Mouse (Mus musculus): ENCODE data around the gene Syf2. TPM values are rescaled to one million over a fixed set of nuclear protein-coding genes. Genes with fewer than 3 reads are reported as not detected.

Syf2 gene
- polyA plus RNA-seq, 1 experiment from 2014 or later, result 59.6 TPM

- Histone ChIP-seq H3K36me3 (ENCODE audit: insufficient read depth) (peaks cover 48% of the 10 kb centered on the region), H3K27ac (ENCODE audit: low read depth) (peak overlapping the region; percentile 19; the same call in 1 of the 2 replicates), H3K4me1 (ENCODE audit: insufficient read depth) (no peaks in the 10 kb centered on the region), H3K9me3 (ENCODE audit: low read depth, low read length) (no peaks in the 10 kb centered on the region), H3K27me3 (ENCODE audit: insufficient read depth, low read length) (0 out of 2 replicates have a peak, but pooled peaks cover 2% of the 10 kb centered on the region), H3K9ac (no peak overlapping the region), H3K4me3 (ENCODE audit: low read depth, low read length) (no peak overlapping the region), H3K4me2 (no peak overlapping the region)
- DNase-seq, result peak; percentile 83
- 43% methylated on average over 17 of the region's 17 CpGs for WGBS
- peak; percentile 50; the same call in 1 of the 2 replicates for ATAC-seq (ENCODE audit: insufficient read depth)
- TF ChIP-seq CTCF (IDR thresholded peaks at IDR 0.05; ENCODE audit: low read depth), result no peak
Measured at GRCm38 (mm10) chr4:134937240-134938176, 6.8 kb downstream of the Syf2 start.

GRCm38 (mm10) chr4:134939900-134940299, 9.2 kb downstream of the Syf2 start:
- no peak overlapping the region for H3K9ac ChIP-seq
- ATAC-seq (ENCODE audit: insufficient read depth) (no peak), DNase-seq (no peak)
- H3K9me3 ChIP-seq (ENCODE audit: low read depth, low read length), result no peaks in the 10 kb centered on the region
- no peaks in the 10 kb centered on the region for H3K4me1 ChIP-seq (ENCODE audit: insufficient read depth)
- peaks cover 16% of the 10 kb centered on the region; the same call in 1 of the 2 replicates for H3K27me3 ChIP-seq (ENCODE audit: insufficient read depth, low read length)
- H3K36me3 ChIP-seq (ENCODE audit: insufficient read depth), result peaks cover 25% of the 10 kb centered on the region
- no peak for TF ChIP-seq CTCF (IDR thresholded peaks at IDR 0.05; ENCODE audit: low read depth)
- no peak overlapping the region for H3K27ac ChIP-seq (ENCODE audit: low read depth)
- WGBS, result 58% methylated on average over 9 of the region's 9 CpGs
- no peak overlapping the region for H3K4me3 ChIP-seq (ENCODE audit: low read depth, low read length)
- H3K4me2 ChIP-seq, result peak overlapping the region; percentile 43

- no peak for TF ChIP-seq CTCF (IDR thresholded peaks at IDR 0.05; ENCODE audit: low read depth)
- ATAC-seq (ENCODE audit: insufficient read depth) (0 out of 2 replicates have a peak, but pooled peaks have one; percentile 50), DNase-seq (peak; percentile 35)
- H3K9me3 ChIP-seq (ENCODE audit: low read depth, low read length), result no peaks in the 10 kb centered on the region
- H3K4me3 ChIP-seq (ENCODE audit: low read depth, low read length), result no peak overlapping the region
- H3K9ac ChIP-seq, result no peak overlapping the region
- H3K36me3 ChIP-seq (ENCODE audit: insufficient read depth), result no peaks in the 10 kb centered on the region
- 0 out of 2 replicates have a peak overlapping the region, but pooled peaks have one; percentile 6 for H3K4me2 ChIP-seq
- H3K27me3 ChIP-seq (ENCODE audit: insufficient read depth, low read length), result peaks cover 16% of the 10 kb centered on the region; the same call in 1 of the 2 replicates
- H3K27ac ChIP-seq (ENCODE audit: low read depth), result no peak overlapping the region
- 25% methylated on average over 27 of the region's 27 CpGs for WGBS
- peaks cover 5% of the 10 kb centered on the region; the same call in 1 of the 2 replicates for H3K4me1 ChIP-seq (ENCODE audit: insufficient read depth)
Measured at GRCm38 (mm10) chr4:134943758-134944538, 13.2 kb downstream of the Syf2 start.

- no peak overlapping the region for H3K9ac ChIP-seq
- no peak overlapping the region for H3K27ac ChIP-seq (ENCODE audit: low read depth)
- peaks cover 5% of the 10 kb centered on the region; the same call in 1 of the 2 replicates for H3K4me1 ChIP-seq (ENCODE audit: insufficient read depth)
- no peaks in the 10 kb centered on the region for H3K36me3 ChIP-seq (ENCODE audit: insufficient read depth)
- no peaks in the 10 kb centered on the region for H3K9me3 ChIP-seq (ENCODE audit: low read depth, low read length)
- peak overlapping the region; percentile 53 for H3K4me2 ChIP-seq
- DNase-seq (peak; percentile 94), ATAC-seq (ENCODE audit: insufficient read depth) (peak; percentile 55)
- no peak overlapping the region for H3K4me3 ChIP-seq (ENCODE audit: low read depth, low read length)
- peaks cover 16% of the 10 kb centered on the region; the same call in 1 of the 2 replicates for H3K27me3 ChIP-seq (ENCODE audit: insufficient read depth, low read length)
- WGBS, result 5% methylated on average over 17 of the region's 17 CpGs
- peak; percentile 96 for TF ChIP-seq CTCF (IDR thresholded peaks at IDR 0.05; ENCODE audit: low read depth)
Measured at GRCm38 (mm10) chr4:134946024-134946744, 15.5 kb downstream of the Syf2 start.

- Histone ChIP-seq H3K4me3 (ENCODE audit: low read depth, low read length) (no peak overlapping the region), H3K27ac (ENCODE audit: low read depth) (peak overlapping the region; percentile 50; the same call in 1 of the 2 replicates), H3K9me3 (ENCODE audit: low read depth, low read length) (no peaks in the 10 kb centered on the region), H3K4me2 (peak overlapping the region; percentile 20; the same call in 1 of the 2 replicates), H3K9ac (no peak overlapping the region), H3K4me1 (ENCODE audit: insufficient read depth) (peaks cover 5% of the 10 kb centered on the region; the same call in 1 of the 2 replicates), H3K36me3 (ENCODE audit: insufficient read depth) (no peaks in the 10 kb centered on the region), H3K27me3 (ENCODE audit: insufficient read depth, low read length) (no peaks in the 10 kb centered on the region)
- WGBS, result 15% methylated on average over 11 of the region's 11 CpGs
- DNase-seq (peak; percentile 86), ATAC-seq (ENCODE audit: insufficient read depth) (peak; percentile 86)
- peak; percentile 52 for TF ChIP-seq CTCF (IDR thresholded peaks at IDR 0.05; ENCODE audit: low read depth)
Measured at GRCm38 (mm10) chr4:134950518-134951091, 19.9 kb downstream of the Syf2 start.

- 14% methylated on average over 15 of the region's 15 CpGs for WGBS
- no peak for TF ChIP-seq CTCF (IDR thresholded peaks at IDR 0.05; ENCODE audit: low read depth)
- no peak overlapping the region for H3K27ac ChIP-seq (ENCODE audit: low read depth)
- no peaks in the 10 kb centered on the region for H3K4me1 ChIP-seq (ENCODE audit: insufficient read depth)
- DNase-seq, result peak; percentile 50
- H3K4me2 ChIP-seq, result no peak overlapping the region
- H3K36me3 ChIP-seq (ENCODE audit: insufficient read depth), result no peaks in the 10 kb centered on the region
- H3K9me3 ChIP-seq (ENCODE audit: low read depth, low read length), result no peaks in the 10 kb centered on the region
- H3K27me3 ChIP-seq (ENCODE audit: insufficient read depth, low read length), result no peaks in the 10 kb centered on the region
- H3K4me3 ChIP-seq (ENCODE audit: low read depth, low read length), result no peak overlapping the region
- no peak overlapping the region; the same call in 1 of the 2 replicates for H3K9ac ChIP-seq
- ATAC-seq (ENCODE audit: insufficient read depth), result no peak
Measured at GRCm38 (mm10) chr4:134954461-134954860, 23.8 kb downstream of the Syf2 start.
